Mouse (Mus musculus): ENCODE measurements around the gene Ccnd2. TPM values are rescaled to one million over a fixed set of nuclear protein-coding genes. Genes with fewer than 3 reads are reported as not detected.

The Ccnd2 gene
- polyA plus RNA-seq (2017; shearing (Covaris generic)) = 769 TPM

GRCm38 (mm10) chr6:127152106-127152951, at the start of gene Ccnd2:
Gene Ccnd2 (minus strand): TSS chr6:127152193.

GRCm38 (mm10) chr6:127109402-127109930, 42.5 kb downstream of the Ccnd2 start, which contains the start of gene Tigar:
Gene Tigar (minus strand): TSS chr6:127109557.

Other genes with a start within 250 kb of the Ccnd2 start
- gene Dyrk4, start 230.4 kb downstream of the Ccnd2 start, polyA plus RNA-seq (2017; shearing (Covaris generic)) = not detected
- 1.1 TPM for gene Rad51ap1, start 212.6 kb downstream of the Ccnd2 start, polyA plus RNA-seq (2017; shearing (Covaris generic))
- gene D6Wsu163e, start 212.2 kb downstream of the Ccnd2 start, polyA plus RNA-seq (2017; shearing (Covaris generic)) = 8.9 TPM
- gene Fgf6, start 136.6 kb downstream of the Ccnd2 start, polyA plus RNA-seq (2017; shearing (Covaris generic)) = not detected
- not detected for gene Fgf23, start 79.3 kb downstream of the Ccnd2 start, polyA plus RNA-seq (2017; shearing (Covaris generic))
- gene Tigar, start 42.6 kb downstream of the Ccnd2 start, polyA plus RNA-seq (2017; shearing (Covaris generic)) = 9.3 TPM

All from naive thymus-derived CD4-positive, alpha-beta T cell, adult 5 months (primary cell).